In the genomic region with DNA sequence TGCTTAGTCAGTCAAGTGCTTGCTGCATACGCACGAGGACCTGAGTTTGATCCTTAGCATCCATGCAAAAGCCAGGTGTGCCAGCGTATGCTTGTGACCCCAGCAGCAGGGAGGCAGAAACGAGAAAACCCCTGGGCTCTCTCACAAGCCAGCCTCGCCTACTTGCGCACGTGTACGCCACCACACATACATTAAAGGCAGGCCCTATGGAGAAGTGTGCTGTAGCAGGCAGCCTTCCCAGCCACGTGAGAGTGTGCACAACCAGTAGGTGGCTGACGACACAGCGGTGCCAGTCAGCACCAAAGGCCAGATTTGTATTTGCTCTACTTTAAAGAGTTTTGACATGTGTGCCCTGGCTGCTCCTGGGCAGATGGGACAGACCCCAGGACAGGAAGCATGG, we compare ENCODE assay signal across 30 mouse cellular contexts. TPM values are rescaled to one million over a fixed set of nuclear protein-coding genes. Genes with fewer than 3 reads are reported as not detected.
DNase-seq lines count a peak whose midpoint lies in the region; ATAC-seq lines count a peak whose summit lies in the region.
"Had no signal": no experiment of that assay in that cellular context is flagged by ENCODE, and none has a peak within 500 bp of the region (broad histone marks: within the 10 kb centered on the region; RNA-seq: fewer than 3 reads in every experiment).

No protein-coding gene starts in this region.

- 79% methylated on average over 11 of the region's 11 CpGs for WGBS in neural tube, embryonic 13.5 days

- ATAC-seq in frontal cortex, adult (ENCODE audit: low TSS enrichment) = peak; percentile 65; the same call in 1 of the 2 replicates
- ATAC-seq in neural tube, embryonic 13.5 days (ENCODE audit: low read depth) = no peak
- ATAC-seq: activated CD4-positive, CD25-positive, alpha-beta regulatory T cell, adult 4 months; intestine, postnatal 0 days; liver, embryonic 12.5 days had no signal

- no peak overlapping the region for H3K9ac ChIP-seq in neural tube, embryonic 13.5 days
- H3K9ac ChIP-seq: forebrain, embryonic 12.5 days; heart, embryonic 12.5 days; liver, embryonic 12.5 days; stomach, embryonic 15.5 days had no signal

- peaks cover 74% of the 10 kb centered on the region for H3K36me3 ChIP-seq in neural tube, embryonic 13.5 days

- peaks cover 14% of the 10 kb centered on the region for H3K4me1 ChIP-seq in neural tube, embryonic 13.5 days (replicated peaks)
- H3K4me1 ChIP-seq: embryonic facial prominence, embryonic 13.5 days; forebrain, embryonic 12.5 days; liver, embryonic 12.5 days; midbrain, embryonic 10.5 days; stomach, embryonic 15.5 days had no signal

- DNase-seq in frontal cortex, postnatal 14 days (ENCODE audit: low spot score in 2 of 2) = no peak
- DNase-seq in left cerebral cortex, adult 18-20 months (ENCODE audit: low spot score in 2 of 2) = peak; percentile 34 to 44
- no peak for DNase-seq in left cerebral cortex, postnatal 10 days (ENCODE audit: extremely low spot score in 1 of 2, low spot score in 2 of 2)
- DNase-seq in neural tube, embryonic 10.5 days (ENCODE audit: extremely low spot score, low spot score) = no peak
- no peak for DNase-seq in heart, postnatal 36 days
- DNase-seq: adrenal gland, postnatal 10 days; cerebellum, adult 2 months; cerebellum, postnatal 25 days; embryo, embryonic 11 days; gastrocnemius, postnatal 25 days; heart, adult 18-20 months; heart, postnatal 10 days; kidney, postnatal 25 days; lung, adult 18-20 months; lung, postnatal 10 days; right cerebral cortex, postnatal 4 days; thymus, postnatal 36 days had no signal

- H3K4me2 ChIP-seq in neural tube, embryonic 13.5 days = no peak overlapping the region
- H3K4me2 ChIP-seq: embryonic facial prominence, embryonic 13.5 days; forebrain, embryonic 12.5 days; heart, embryonic 12.5 days; liver, embryonic 12.5 days; stomach, embryonic 15.5 days had no signal

- H3K4me3 ChIP-seq in neural tube, embryonic 13.5 days = no peak overlapping the region
- H3K4me3 ChIP-seq: embryonic facial prominence, embryonic 13.5 days; erythroblast, embryonic 14.5 days; forebrain, embryonic 12.5 days; heart, embryonic 12.5 days; layer of hippocampus, adult 2 months; liver, embryonic 12.5 days; midbrain, embryonic 10.5 days; myocyte; stomach, embryonic 15.5 days had no signal

- H3K27me3 ChIP-seq in neural tube, embryonic 13.5 days = no peaks in the 10 kb centered on the region
- H3K27me3 ChIP-seq: embryonic facial prominence, embryonic 13.5 days; forebrain, embryonic 12.5 days; heart, embryonic 12.5 days; liver, embryonic 12.5 days; stomach, embryonic 15.5 days had no signal

- H3K9me3 ChIP-seq in neural tube, embryonic 13.5 days = no peaks in the 10 kb centered on the region
- H3K9me3 ChIP-seq: embryonic facial prominence, embryonic 13.5 days; forebrain, embryonic 12.5 days; heart, embryonic 12.5 days; liver, embryonic 12.5 days; midbrain, embryonic 10.5 days; stomach, embryonic 15.5 days had no signal

- intact Hi-C loops in left cerebral cortex, postnatal 10 days (cut with DNase I) = no loop called here
- intact Hi-C loops in heart, postnatal 36 days (cut with DNase I) = no loop called here

- peak overlapping the region; percentile 76 for H3K27ac ChIP-seq in neural tube, embryonic 13.5 days (replicated peaks)
- H3K27ac ChIP-seq: embryonic facial prominence, embryonic 13.5 days; forebrain, embryonic 12.5 days; layer of hippocampus, adult 2 months; liver, embryonic 12.5 days; stomach, embryonic 15.5 days had no signal

RNA-seq across cellular contexts. Expression of a gene that starts 26.5 kb away (rescaled TPM):
- total RNA-seq in left cerebral cortex, adult 18-20 months (2021) = 10 to 100 TPM; 46.5 to 55.3 TPM
- 10 to 100 TPM; 50.8 to 60.9 TPM for total RNA-seq in left cerebral cortex, postnatal 10 days (2021)
- polyA plus RNA-seq in neural tube, embryonic 13.5 days (2015; fragmentation: Nextera tagmentation; extraction: Ambion mirVana) = 22.9 and 24.1 TPM in 2 replicates
- total RNA-seq in heart, postnatal 36 days (2021) = 1 to 10 TPM; 8.9 to 9.8 TPM

RNA-seq across cellular contexts. Expression of a gene that starts 26.8 kb away (rescaled TPM):
- total RNA-seq in left cerebral cortex, adult 18-20 months (2021) = 100 to 1,000 TPM; 202 to 209 TPM
- 100 to 1,000 TPM; 319 to 338 TPM for total RNA-seq in left cerebral cortex, postnatal 10 days (2021)
- polyA plus RNA-seq in neural tube, embryonic 13.5 days (2015; fragmentation: Nextera tagmentation; extraction: Ambion mirVana) = 68.5 and 72.3 TPM in 2 replicates
- total RNA-seq in heart, postnatal 36 days (2021) = 10 to 100 TPM; 13.4 to 14.7 TPM

RNA-seq across cellular contexts. Expression of a gene that starts 29.2 kb away (rescaled TPM):
- 10 to 100 TPM; 17.6 to 17.8 TPM for total RNA-seq in left cerebral cortex, adult 18-20 months (2021)
- total RNA-seq in left cerebral cortex, postnatal 10 days (2021) = 10 to 100 TPM; 26.5 to 28.8 TPM
- polyA plus RNA-seq in neural tube, embryonic 13.5 days (2015; fragmentation: Nextera tagmentation; extraction: Ambion mirVana) = 23.5 and 25.8 TPM in 2 replicates
- total RNA-seq in heart, postnatal 36 days (2021) = 10 to 100 TPM in 1 of 2 experiments, 1 to 10 TPM in 1; 8.3 to 10.4 TPM

RNA-seq across cellular contexts. Expression of a gene that starts 48.3 kb away (rescaled TPM):
- total RNA-seq in left cerebral cortex, adult 18-20 months (2021) = 10 to 100 TPM; 17.7 to 22.3 TPM
- 10 to 100 TPM; 24.0 to 25.3 TPM for total RNA-seq in left cerebral cortex, postnatal 10 days (2021)
- polyA plus RNA-seq in neural tube, embryonic 13.5 days (2015; fragmentation: Nextera tagmentation; extraction: Ambion mirVana) = 1.6 and 2.1 TPM in 2 replicates
- total RNA-seq in heart, postnatal 36 days (2021) = under 1 TPM; 0.46 to 0.72 TPM
- polyA plus RNA-seq: erythroblast, embryonic 14.5 days had no signal

Comparison
In these comparisons a context has a peak if more than half of its experiments do, and no peak if none do; other contexts are left out.
1. DNase-seq: peak in left cerebral cortex, adult 18-20 months (2 of 2); none in frontal cortex, postnatal 14 days (0 of 2), left cerebral cortex, postnatal 10 days (0 of 2), neural tube, embryonic 10.5 days (single experiment) and heart, postnatal 36 days (0 of 2).
2. RNA of a gene that starts 26.5 kb away (total RNA-seq): 50.8 to 60.9 TPM in left cerebral cortex, postnatal 10 days and 46.5 to 55.3 TPM in left cerebral cortex, adult 18-20 months; 8.9 to 9.8 TPM in heart, postnatal 36 days; every median in the first group is over 4 times any median in the second.
3. RNA of a gene that starts 26.8 kb away (total RNA-seq): 319 to 338 TPM in left cerebral cortex, postnatal 10 days and 202 to 209 TPM in left cerebral cortex, adult 18-20 months; 13.4 to 14.7 TPM in heart, postnatal 36 days; every median in the first group is over 10 times any median in the second.